Mouse (Mus musculus) MEL (cell line): Measurements from ENCODE around the gene Coro2b. TPM values are rescaled to one million over a fixed set of nuclear protein-coding genes. Genes with fewer than 3 reads are reported as not detected.

Experiments
- DNase-seq: peaks from one replicate; pipeline ENCODE4 v3.0.0; 2011; ENCODE audit warnings: low read depth, low spot score
- H3K27ac ChIP-seq: 2 replicates; pipeline ENCODE4 v1.5.1; 2012; ENCODE audit warnings: low read depth, mild to moderate bottlenecking, control low read depth, low read length, moderate library complexity; ENCODE audit not compliant: control insufficient read depth
- H3K27me3 ChIP-seq, 2 experiments: fragments of 150-350 bp in 1 of 2; sonication (generic) in 1 of 2; 2 replicates each; pipeline ENCODE4 v1.6.1; 2012; ENCODE audit warnings: low read length in 2 of 2, mild to moderate bottlenecking in 2 of 2, improper control_type of control experiment in 1 of 2, moderate library complexity in 1 of 2; ENCODE audit not compliant: insufficient read depth in 2 of 2, control insufficient read depth in 1 of 2
- H3K36me3 ChIP-seq, 2 experiments: 2 replicates each; pipeline ENCODE4 v1.6.1; 2012 to 2014; ENCODE audit warnings: low read length in 2 of 2, improper control_type of control experiment in 1 of 2, inconsistent platforms in 1 of 2, mild to moderate bottlenecking in 1 of 2; ENCODE audit not compliant: insufficient read depth in 2 of 2, control insufficient read depth in 1 of 2
- H3K4me1 ChIP-seq, 2 experiments: fragments of 150-350 bp in 1 of 2; sonication (generic) in 1 of 2; 2 replicates each; pipeline ENCODE4 v1.6.1; 2012; ENCODE audit warnings: low read length in 2 of 2, improper control_type of control experiment in 1 of 2, mild to moderate bottlenecking in 1 of 2; ENCODE audit not compliant: insufficient read depth in 2 of 2, control insufficient read depth in 1 of 2
- H3K4me3 ChIP-seq, 2 experiments: fragments of 150-350 bp in 1 of 2; sonication (generic) in 1 of 2; 2 replicates each; pipeline ENCODE4 v1.5.1; 2012; ENCODE audit warnings: low read depth in 2 of 2, low read length in 2 of 2, mild to moderate bottlenecking in 2 of 2, moderate library complexity in 2 of 2, control low read depth in 1 of 2, improper control_type of control experiment in 1 of 2; ENCODE audit not compliant: control insufficient read depth in 1 of 2, insufficient read depth in 1 of 2
- H3K79me2 ChIP-seq: 2 replicates; pipeline ENCODE4 v1.6.1; 2012; ENCODE audit warnings: mild to moderate bottlenecking, low read length, moderate library complexity; ENCODE audit not compliant: control insufficient read depth, poor library complexity, insufficient read depth
- H3K9ac ChIP-seq: 2 replicates; pipeline ENCODE4 v1.6.1; 2012; ENCODE audit warnings: low read depth, mild to moderate bottlenecking, control low read depth, low read length, moderate library complexity; ENCODE audit not compliant: control insufficient read depth, poor library complexity, severe bottlenecking
- H3K9me3 ChIP-seq: fragments of 150-350 bp; sonication (generic); replicated peaks from 2 replicates; pipeline ENCODE4 v1.6.1; 2012; ENCODE audit warnings: mild to moderate bottlenecking, low read length, improper control_type of control experiment, moderate library complexity; ENCODE audit not compliant: insufficient read depth
- BHLHE40 ChIP-seq: IDR thresholded peaks from 2 replicates; pipeline ENCODE4 v1.6.1; 2012; ENCODE audit warnings: low read depth, mild to moderate bottlenecking, inconsistent platforms, low read length, improper control_type of control experiment, borderline replicate concordance
- CHD1 ChIP-seq: IDR thresholded peaks from 2 replicates; pipeline ENCODE4 v1.6.1; 2012; ENCODE audit warnings: low read depth, mild to moderate bottlenecking, inconsistent platforms, low read length, improper control_type of control experiment
- CHD2 ChIP-seq: IDR thresholded peaks from 2 replicates; pipeline ENCODE4 v1.6.1; 2011; ENCODE audit warnings: low read length, improper control_type of control experiment
- CTCF ChIP-seq, 3 experiments: IDR thresholded peaks in 2 of 3; conservative IDR thresholded peaks in 1 of 3; 2 replicates each; pipeline ENCODE4 v1.5.1; 2011 to 2012; ENCODE audit warnings: low read length in 3 of 3, low read depth in 2 of 3, mild to moderate bottlenecking in 2 of 3, improper control_type of control experiment in 1 of 3, inconsistent platforms in 1 of 3, mixed read lengths in 1 of 3, moderate library complexity in 1 of 3; ENCODE audit not compliant: control insufficient read depth in 1 of 3, insufficient read depth in 1 of 3, poor library complexity in 1 of 3, severe bottlenecking in 1 of 3
- E2F4 ChIP-seq: IDR thresholded peaks from 2 replicates; pipeline ENCODE4 v1.6.1; 2011; ENCODE audit warnings: low read depth, low read length, improper control_type of control experiment, borderline replicate concordance
- ELF1 ChIP-seq: IDR thresholded peaks from 2 replicates; pipeline ENCODE4 v1.6.1; 2014; ENCODE audit warnings: low read depth, mild to moderate bottlenecking, inconsistent platforms, low read length, improper control_type of control experiment, moderate library complexity
- ETS1 ChIP-seq: IDR thresholded peaks from 2 replicates; pipeline ENCODE4 v1.6.1; 2012; ENCODE audit warnings: low read depth, mild to moderate bottlenecking, inconsistent platforms, low read length, improper control_type of control experiment, moderate library complexity
- GATA1 ChIP-seq: IDR thresholded peaks from 2 replicates; pipeline ENCODE4 v1.6.1; 2011; ENCODE audit warnings: low read depth, low read length, improper control_type of control experiment
- HCFC1 ChIP-seq: IDR thresholded peaks from 2 replicates; pipeline ENCODE4 v1.6.1; 2012; ENCODE audit warnings: low read depth, mild to moderate bottlenecking, inconsistent platforms, low read length, improper control_type of control experiment, moderate library complexity
- KAT2A ChIP-seq: conservative IDR thresholded peaks from 2 replicates; pipeline ENCODE4 v1.6.1; 2012; ENCODE audit warnings: low read depth, low read length, improper control_type of control experiment, inconsistent platforms
- MAFK ChIP-seq: IDR thresholded peaks from 2 replicates; pipeline ENCODE4 v1.6.1; 2011; ENCODE audit warnings: low read depth, mild to moderate bottlenecking, low read length, improper control_type of control experiment, borderline replicate concordance
- MEF2A ChIP-seq: IDR thresholded peaks from 2 replicates; pipeline ENCODE4 v1.6.1; 2014; ENCODE audit warnings: low read depth, mild to moderate bottlenecking, inconsistent platforms, low read length, improper control_type of control experiment; ENCODE audit not compliant: poor library complexity, insufficient replicate concordance, severe bottlenecking; ENCODE audit errors: extremely low read depth
- MXI1 ChIP-seq: IDR thresholded peaks from 2 replicates; pipeline ENCODE4 v1.6.1; 2011; ENCODE audit warnings: mild to moderate bottlenecking, low read depth, low read length, improper control_type of control experiment
- NELFE ChIP-seq: IDR thresholded peaks from 2 replicates; pipeline ENCODE4 v1.6.1; 2011; ENCODE audit warnings: low read depth, low read length, improper control_type of control experiment
- NRF1 ChIP-seq: IDR thresholded peaks from 2 replicates; pipeline ENCODE4 v1.6.1; 2014; ENCODE audit warnings: low read depth, mild to moderate bottlenecking, inconsistent platforms, low read length, improper control_type of control experiment, moderate library complexity; ENCODE audit not compliant: poor library complexity, insufficient read depth, severe bottlenecking
- POLR2A ChIP-seq, 2 experiments: IDR thresholded peaks; 2 replicates each; pipeline ENCODE4 v1.6.1; 2011 to 2012; ENCODE audit warnings: low read length in 2 of 2, mild to moderate bottlenecking in 2 of 2, control low read depth in 1 of 2, improper control_type of control experiment in 1 of 2, low read depth in 1 of 2, moderate library complexity in 1 of 2; ENCODE audit not compliant: control insufficient read depth in 1 of 2, insufficient read depth in 1 of 2, poor library complexity in 1 of 2
- POLR2AphosphoS2 ChIP-seq: IDR thresholded peaks from 2 replicates; pipeline ENCODE4 v1.6.1; 2011; ENCODE audit warnings: low read length, improper control_type of control experiment
- POLR2AphosphoS5 ChIP-seq: IDR thresholded peaks from 2 replicates; pipeline ENCODE4 v1.6.1; 2012; ENCODE audit warnings: low read depth, borderline replicate concordance, mild to moderate bottlenecking, inconsistent platforms, low read length, moderate library complexity, mixed read lengths
- SMC3 ChIP-seq: IDR thresholded peaks from 2 replicates; pipeline ENCODE4 v1.6.1; 2011; ENCODE audit warnings: low read depth, low read length, improper control_type of control experiment
- USF1 ChIP-seq: IDR thresholded peaks from 2 replicates; pipeline ENCODE4 v1.6.1; 2014; ENCODE audit warnings: low read depth, mild to moderate bottlenecking, inconsistent platforms, low read length, improper control_type of control experiment, moderate library complexity
- USF2 ChIP-seq, 2 experiments: IDR thresholded peaks; 2 replicates each; pipeline ENCODE4 v1.6.1; 2011 to 2012; ENCODE audit warnings: improper control_type of control experiment in 2 of 2, low read length in 2 of 2, borderline replicate concordance in 1 of 2, inconsistent platforms in 1 of 2, low read depth in 1 of 2, mild to moderate bottlenecking in 1 of 2; ENCODE audit not compliant: insufficient read depth in 1 of 2
- ZNF384 ChIP-seq: IDR thresholded peaks from 2 replicates; pipeline ENCODE4 v1.6.1; 2012; ENCODE audit warnings: low read depth, mild to moderate bottlenecking, inconsistent platforms, low read length, improper control_type of control experiment
- polyA plus RNA-seq, 2 experiments: library from polyadenylated mRNA; stranded (reverse) in 1 of 2; unstranded in 1 of 2; fragments of >175 nt in 1 of 2; fragments of >200 nt in 1 of 2; gene quantifications; 2 replicates each; pipeline versions ENCODE4 v1.2.1 to v1.2.4; 2012; ENCODE audit warnings: low replicate concordance in 2 of 2, low read depth in 1 of 2; ENCODE audit not compliant: insufficient read length in 2 of 2, insufficient read depth in 1 of 2, missing spikeins in 1 of 2
- total RNA-seq: library from RNA; depleted of rRNA; stranded (reverse); fragments of 300-350 nt; gene quantifications from 2 replicates; pipeline ENCODE4 v1.2.3, GENCODE M21; 2012

Gene Coro2b
- total and polyA plus RNA-seq, 3 experiments = not detected

GRCm38 (mm10) chr9:62480898-62481642, 55.8 kb downstream of the Coro2b start (continued):
- TF ChIP-seq SMC3 = no peak
- TF ChIP-seq, all 39 proteins: peak for 0

- Histone ChIP-seq H3K27me3 (peaks cover 2 to 5% of the 10 kb centered on the region in 2 experiments; a peak in 3 of 4 replicates), H3K79me2 (no peaks in the 10 kb centered on the region), H3K4me1 (no peaks in the 10 kb centered on the region), H3K9me3 (no peaks in the 10 kb centered on the region), H3K27ac (no peak overlapping the region), H3K9ac (no peak overlapping the region), H3K4me3 (no peak overlapping the region), H3K36me3 (no peaks in the 10 kb centered on the region)
- no peak for DNase-seq
- TF ChIP-seq ZNF384 (no peak), HCFC1 (no peak), MAFK (no peak), CHD1 (no peak), GATA1 (no peak), USF1 (no peak), BHLHE40 (no peak), POLR2AphosphoS2 (no peak), POLR2AphosphoS5 (no peak), E2F4 (no peak), NRF1 (no peak), MXI1 (no peak), CTCF (IDR thresholded peaks at IDR 0.05 in 2 of 3, conservative IDR thresholded peaks at IDR 0.05 in 1 of 3; ENCODE audit: control insufficient read depth in 1 of 3, insufficient read depth in 1 of 3, low read depth in 2 of 3, low read length in 3 of 3, poor library complexity in 1 of 3, severe bottlenecking in 1 of 3) (no peak), ELF1 (no peak), KAT2A (no peak), ETS1 (no peak)
Measured at GRCm38 (mm10) chr9:62480149-62480548, 56.7 kb downstream of the Coro2b start.

- no peak for DNase-seq
- Histone ChIP-seq H3K4me3 (no peak overlapping the region), H3K27me3 (no peaks in the 10 kb centered on the region), H3K4me1 (no peaks in the 10 kb centered on the region)
- TF ChIP-seq HCFC1 = no peak
- TF ChIP-seq ZNF384 = no peak
- no peak for TF ChIP-seq USF2 (IDR thresholded peaks at IDR 0.05; ENCODE audit: borderline replicate concordance in 1 of 2, insufficient read depth in 1 of 2, low read depth in 1 of 2, low read length in 2 of 2)
- no peak for TF ChIP-seq MAFK
- no peak for TF ChIP-seq POLR2A (IDR thresholded peaks at IDR 0.05; ENCODE audit: control insufficient read depth in 1 of 2, insufficient read depth in 1 of 2, low read depth in 1 of 2, low read length in 2 of 2, poor library complexity in 1 of 2)
- no peak for TF ChIP-seq MEF2A
- no peak for TF ChIP-seq CHD2
- TF ChIP-seq MXI1 = no peak
- no peak for TF ChIP-seq NELFE
- no peak for TF ChIP-seq ELF1
- TF ChIP-seq, all 39 proteins: peak for 0
- Histone ChIP-seq H3K79me2 (no peaks in the 10 kb centered on the region), H3K9ac (no peak overlapping the region), H3K27ac (no peak overlapping the region), H3K36me3 (no peaks in the 10 kb centered on the region), H3K9me3 (no peaks in the 10 kb centered on the region)
Measured at GRCm38 (mm10) chr9:62476782-62477487, 59.9 kb downstream of the Coro2b start.
